Mouse (Mus musculus): Measurements from ENCODE around the gene Flot2. TPM values are rescaled to one million over a fixed set of nuclear protein-coding genes. Genes with fewer than 3 reads are reported as not detected.

Gene Flot2
- polyA plus RNA-seq, 2 experiments = 16.7 to 17.9 TPM

DNA sequence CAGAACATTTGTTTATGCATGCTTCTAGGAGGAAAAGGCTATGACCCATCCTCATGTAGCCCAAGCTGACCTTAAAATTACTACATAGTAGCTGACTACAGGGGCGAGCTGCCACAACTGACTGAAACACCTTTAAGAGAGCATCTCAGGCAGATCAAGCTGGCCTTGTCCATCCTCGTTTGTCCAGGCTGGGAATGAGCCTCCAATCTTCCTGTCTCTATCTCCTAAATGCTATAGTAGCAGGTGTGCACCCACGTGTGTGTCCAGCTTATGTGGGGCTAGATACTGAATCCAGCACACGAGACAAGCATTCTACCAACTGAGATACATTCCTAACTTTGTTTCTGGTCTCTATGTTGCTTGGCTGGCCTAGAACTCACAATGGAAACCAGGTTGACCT, 36.9 kb downstream of the Flot2 start:
- TF ChIP-seq CTCF (IDR thresholded peaks at IDR 0.05; ENCODE audit: low read depth) (no peak), EP300 (IDR thresholded peaks at IDR 0.05; ENCODE audit: low read depth) (no peak)
- Histone ChIP-seq H3K9ac (replicated peaks) (peak overlapping the region; percentile 90), H3K9me3 (ENCODE audit: control insufficient read depth, low read length) (no peaks in the 10 kb centered on the region), H3K36me3 (replicated peaks; ENCODE audit: control insufficient read depth, insufficient read depth, low read depth) (peaks cover 30% of the 10 kb centered on the region), H3K4me2 (ENCODE audit: low read depth) (peak overlapping the region; percentile 95), H3K27ac (peak overlapping the region; percentile 98), H3K27me3 (ENCODE audit: control insufficient read depth, insufficient read depth, low read length) (no peaks in the 10 kb centered on the region), H3K4me1 (replicated peaks; ENCODE audit: control insufficient read depth in 2 of 2, insufficient read depth in 2 of 2, low read length in 1 of 2) (peaks cover 24 to 38% of the 10 kb centered on the region in 2 experiments), H3K4me3 (ENCODE audit: insufficient read depth in 1 of 2, low read depth in 2 of 2, low read length in 2 of 2) (peak overlapping the region; percentile 69 to 80)
- 46% methylated on average over 4 of the region's 4 CpGs for WGBS (ENCODE audit: insufficient replicate concordance)
- DNase-seq (ENCODE audit: low read depth in 3 of 3, low spot score in 3 of 3) = no peak
- no peak for ATAC-seq (ENCODE audit: insufficient read depth)

DNA sequence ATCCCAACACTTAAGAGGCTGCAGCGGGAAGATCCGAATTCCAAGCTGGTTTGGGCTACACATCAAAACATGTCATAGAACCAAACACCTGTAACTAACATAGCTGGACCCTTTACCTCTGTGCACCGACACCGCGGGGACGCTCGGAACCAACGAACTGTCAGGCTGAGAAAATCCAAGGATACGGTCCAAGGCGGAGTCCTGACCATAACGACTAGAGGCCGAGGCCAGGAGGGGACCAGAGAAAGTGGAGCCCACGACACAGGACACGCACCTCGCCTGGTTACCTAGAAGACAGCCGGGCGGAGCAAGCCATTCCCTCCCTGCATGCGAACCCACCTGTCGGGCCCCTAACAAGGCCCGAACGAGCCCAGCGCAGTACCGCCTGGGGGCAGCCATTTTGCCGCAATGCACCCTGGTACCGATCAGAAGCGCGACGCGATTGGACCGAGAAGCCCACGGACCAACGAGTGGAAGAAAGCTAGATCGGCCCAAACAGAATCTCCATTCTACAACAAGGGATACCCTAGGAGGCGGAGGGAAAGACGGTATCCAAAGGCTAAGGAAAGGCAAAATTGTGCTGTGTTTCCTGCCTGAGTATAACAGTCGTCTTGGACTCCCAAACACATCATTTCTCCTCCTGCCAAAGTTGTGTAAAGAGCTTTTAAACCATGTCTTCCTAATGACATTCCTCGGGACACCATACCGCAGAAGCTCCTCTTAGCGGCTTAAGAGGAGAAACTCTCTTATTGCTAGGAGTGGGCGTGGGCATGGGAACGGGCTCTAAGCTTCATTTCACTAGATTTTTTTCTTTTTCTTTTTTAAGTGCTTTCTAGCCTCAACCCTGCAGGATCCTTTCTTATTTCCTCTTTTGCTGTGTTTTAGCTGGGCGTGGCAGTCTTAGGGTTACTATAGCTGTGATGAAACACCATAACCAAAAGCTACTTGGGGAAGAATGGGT, 42.5 kb downstream of the Flot2 start, which contains the start of gene Eral1:
TSS of gene Eral1 (minus strand) at position 423 of the 961 bp plus-strand sequence.
- Histone ChIP-seq H3K9ac (replicated peaks) (peak within 1 kb of the TSS; percentile 92), H3K4me3 (ENCODE audit: insufficient read depth in 1 of 2, low read depth in 2 of 2, low read length in 2 of 2) (peak within 1 kb of the TSS; percentile 70 to 89), H3K27ac (peak within 1 kb of the TSS; percentile 49), H3K4me2 (ENCODE audit: low read depth) (peak within 1 kb of the TSS; percentile 83), H3K27me3 (ENCODE audit: control insufficient read depth, insufficient read depth, low read length) (no peaks in the 10 kb centered on the region), H3K36me3 (replicated peaks; ENCODE audit: control insufficient read depth, insufficient read depth, low read depth) (peaks cover 16% of the 10 kb centered on the region), H3K9me3 (ENCODE audit: control insufficient read depth, low read length) (no peaks in the 10 kb centered on the region), H3K4me1 (replicated peaks; ENCODE audit: control insufficient read depth in 2 of 2, insufficient read depth in 2 of 2, low read length in 1 of 2) (peaks cover 16 to 17% of the 10 kb centered on the region in 2 experiments)
- TF ChIP-seq EP300 (IDR thresholded peaks at IDR 0.05; ENCODE audit: low read depth) (0 out of 2 replicates have a peak, but pooled peaks have one; percentile 22), CTCF (IDR thresholded peaks at IDR 0.05; ENCODE audit: low read depth) (no peak)
- ATAC-seq (ENCODE audit: insufficient read depth) = peak; percentile 88
- DNase-seq (ENCODE audit: low read depth in 3 of 3, low spot score in 3 of 3) = peak in 2 of 3 experiments; percentile 75
- under 1% methylated on average over 42 of the region's 42 CpGs for WGBS (ENCODE audit: insufficient replicate concordance)

DNA sequence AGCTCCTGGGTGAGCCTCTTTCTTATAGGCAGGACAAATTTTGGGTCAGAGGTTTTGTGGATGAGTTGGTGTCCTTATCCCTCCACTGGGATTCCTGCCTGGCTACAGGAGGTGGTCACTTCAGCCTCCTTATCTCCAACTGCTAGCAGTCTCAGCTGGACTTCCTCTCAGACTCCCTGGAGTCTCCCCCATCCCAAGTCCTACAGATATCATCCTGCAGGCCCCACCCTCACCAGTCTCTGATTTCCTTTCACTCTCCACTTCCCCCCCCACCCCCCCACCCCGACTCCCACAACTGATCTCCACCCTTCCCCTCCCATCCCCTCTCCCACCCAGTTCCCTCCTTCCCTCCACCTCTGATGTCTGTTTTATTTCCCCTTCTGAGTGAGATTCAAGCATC, 45.9 kb downstream of the Flot2 start:
- 7% methylated on average over 1 of the region's 1 CpGs for WGBS (ENCODE audit: insufficient replicate concordance)
- Histone ChIP-seq H3K27me3 (ENCODE audit: control insufficient read depth, insufficient read depth, low read length) (no peaks in the 10 kb centered on the region), H3K36me3 (replicated peaks; ENCODE audit: control insufficient read depth, insufficient read depth, low read depth) (no peaks in the 10 kb centered on the region), H3K27ac (no peak overlapping the region), H3K9ac (replicated peaks) (no peak overlapping the region), H3K4me2 (ENCODE audit: low read depth) (no peak overlapping the region), H3K9me3 (ENCODE audit: control insufficient read depth, low read length) (no peaks in the 10 kb centered on the region), H3K4me3 (ENCODE audit: insufficient read depth in 1 of 2, low read depth in 2 of 2, low read length in 2 of 2) (no peak overlapping the region), H3K4me1 (replicated peaks; ENCODE audit: control insufficient read depth in 2 of 2, insufficient read depth in 2 of 2, low read length in 1 of 2) (peaks cover 10 to 13% of the 10 kb centered on the region in 2 experiments)
- TF ChIP-seq CTCF (IDR thresholded peaks at IDR 0.05; ENCODE audit: low read depth) (no peak), EP300 (IDR thresholded peaks at IDR 0.05; ENCODE audit: low read depth) (no peak)
- DNase-seq (ENCODE audit: low read depth in 3 of 3, low spot score in 3 of 3) = no peak
- no peak for ATAC-seq (ENCODE audit: insufficient read depth)

DNA sequence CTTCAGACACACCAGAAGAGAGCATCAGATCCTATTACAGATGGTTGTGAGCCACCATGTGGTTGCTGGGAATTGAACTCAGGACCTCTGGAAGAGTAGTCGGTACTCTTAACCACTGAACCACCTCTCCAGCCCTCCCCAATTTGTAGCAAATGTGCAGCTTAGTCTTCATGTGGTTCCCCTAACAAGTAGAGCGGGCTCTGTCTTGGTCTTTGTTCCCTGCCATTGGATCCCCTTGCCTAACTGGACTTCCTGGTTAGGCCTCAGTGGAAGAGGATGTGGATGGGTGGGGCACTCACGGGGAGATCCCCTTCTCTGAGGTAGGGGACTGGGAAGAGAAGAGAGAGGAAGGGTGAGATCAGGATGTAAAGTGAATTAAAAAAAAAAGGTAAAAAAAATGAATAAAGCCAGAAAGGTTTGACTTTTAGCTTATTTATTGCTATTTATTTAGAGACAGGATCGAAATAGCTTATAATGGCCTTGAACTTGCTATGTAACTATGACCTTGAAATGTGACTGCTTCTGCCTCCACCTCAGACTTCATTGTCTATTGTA, 49.3 kb downstream of the Flot2 start:
- TF ChIP-seq CTCF (IDR thresholded peaks at IDR 0.05; ENCODE audit: low read depth) (no peak), EP300 (IDR thresholded peaks at IDR 0.05; ENCODE audit: low read depth) (no peak)
- 71% methylated on average over 4 of the region's 4 CpGs for WGBS (ENCODE audit: insufficient replicate concordance)
- no peaks in the 10 kb centered on the region for H3K36me3 ChIP-seq (replicated peaks; ENCODE audit: control insufficient read depth, insufficient read depth, low read depth)
- H3K4me1 ChIP-seq (replicated peaks; ENCODE audit: control insufficient read depth in 2 of 2, insufficient read depth in 2 of 2, low read length in 1 of 2) = no peaks in the 10 kb centered on the region
- H3K27ac ChIP-seq = no peak overlapping the region
- ATAC-seq (ENCODE audit: insufficient read depth) = no peak
- no peak overlapping the region for H3K9ac ChIP-seq (replicated peaks)
- no peak overlapping the region for H3K4me3 ChIP-seq (ENCODE audit: insufficient read depth in 1 of 2, low read depth in 2 of 2, low read length in 2 of 2)
- DNase-seq (ENCODE audit: low read depth in 3 of 3, low spot score in 3 of 3) = no peak
- no peaks in the 10 kb centered on the region for H3K27me3 ChIP-seq (ENCODE audit: control insufficient read depth, insufficient read depth, low read length)
- H3K9me3 ChIP-seq (ENCODE audit: control insufficient read depth, low read length) = no peaks in the 10 kb centered on the region
- H3K4me2 ChIP-seq (ENCODE audit: low read depth) = no peak overlapping the region

DNA sequence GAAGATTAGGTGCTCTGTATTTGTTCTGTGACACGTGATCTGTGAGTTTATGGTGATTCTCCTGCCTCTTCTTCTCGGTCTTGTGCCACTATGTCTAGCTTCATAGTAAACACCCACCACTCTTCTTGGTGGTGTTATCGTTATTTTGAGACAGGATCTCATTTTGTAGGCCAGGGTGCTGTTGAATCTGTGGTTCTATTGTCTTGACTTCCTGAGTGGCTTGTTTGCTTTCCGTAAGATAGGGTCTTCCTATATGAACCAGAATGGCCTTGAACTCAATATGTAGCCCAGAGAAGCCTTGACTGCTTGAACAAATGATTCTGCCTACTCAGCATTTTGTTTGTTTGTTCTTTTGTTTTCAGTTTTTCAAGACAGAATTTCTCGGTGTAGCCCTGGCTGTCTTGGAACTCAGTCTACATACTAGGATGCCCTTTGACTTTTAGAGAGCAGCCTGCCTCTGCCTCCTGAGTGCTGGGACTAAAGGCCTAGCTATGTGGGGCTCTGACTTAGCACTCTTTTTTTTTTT, 50.1 kb downstream of the Flot2 start:
- Histone ChIP-seq H3K9me3 (ENCODE audit: control insufficient read depth, low read length) (no peaks in the 10 kb centered on the region), H3K4me3 (ENCODE audit: insufficient read depth in 1 of 2, low read depth in 2 of 2, low read length in 2 of 2) (no peak overlapping the region), H3K9ac (replicated peaks) (no peak overlapping the region), H3K27me3 (ENCODE audit: control insufficient read depth, insufficient read depth, low read length) (no peaks in the 10 kb centered on the region), H3K4me1 (replicated peaks; ENCODE audit: control insufficient read depth in 2 of 2, insufficient read depth in 2 of 2, low read length in 1 of 2) (no peaks in the 10 kb centered on the region), H3K36me3 (replicated peaks; ENCODE audit: control insufficient read depth, insufficient read depth, low read depth) (no peaks in the 10 kb centered on the region), H3K27ac (no peak overlapping the region), H3K4me2 (ENCODE audit: low read depth) (no peak overlapping the region)
- WGBS (ENCODE audit: insufficient replicate concordance) = 60% methylated on average over 5 of the region's 5 CpGs
- DNase-seq (ENCODE audit: low read depth in 3 of 3, low spot score in 3 of 3) (no peak), ATAC-seq (ENCODE audit: insufficient read depth) (peak; percentile 47; the same call in 1 of the 2 replicates)
- TF ChIP-seq EP300 (IDR thresholded peaks at IDR 0.05; ENCODE audit: low read depth) (no peak), CTCF (IDR thresholded peaks at IDR 0.05; ENCODE audit: low read depth) (no peak)
